Mouse (Mus musculus) mouse trophoblast stem cell (cell line): ENCODE measurements around the gene Pus3.

Source experiments
- in situ Hi-C, 2 experiments: fragments of 300-500 bp; cut with MseI, MboI; formaldehyde crosslinking; loops; 2 replicates in 1 of 2; 3 replicates in 1 of 2; pipeline ENCODE4 v1.15.1; 2025

Gene Pus3

GRCm38 (mm10) chr9:35558257-35559008, at the start of gene Pus3, which contains the start of gene Ddx25:
TSS of gene Pus3 (plus strand) at chr9:35558595.
TSS of gene Ddx25 (minus strand) at chr9:35558528.
- in situ Hi-C loops = no loop called here

GRCm38 (mm10) chr9:35513900-35514299, 44.5 kb upstream of the Pus3 start:
- in situ Hi-C loops = no loop called here

DNA sequence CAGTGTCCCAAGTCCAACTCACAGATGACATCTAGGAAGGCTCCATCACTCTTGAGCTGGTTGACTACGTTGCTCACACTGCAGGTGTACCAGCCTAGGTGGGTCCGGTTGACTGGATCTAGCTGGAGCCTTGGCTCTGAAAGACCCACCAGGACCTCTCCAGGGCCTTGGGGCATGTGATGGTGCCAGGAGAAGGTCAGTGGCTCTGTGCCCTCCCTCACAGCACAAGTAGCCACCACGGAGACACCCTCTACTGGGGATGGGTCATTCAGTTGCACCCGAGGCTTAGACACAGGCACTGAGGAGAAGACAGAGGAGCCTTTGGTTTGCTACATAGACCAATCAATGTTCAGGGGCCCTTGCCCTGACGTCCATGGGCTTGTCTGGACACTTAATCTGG, 42.2 kb upstream of the Pus3 start:
- in situ Hi-C loops = no loop called here

GRCm38 (mm10) chr9:35516711-35517110, 41.7 kb upstream of the Pus3 start:
- in situ Hi-C loops = no loop called here

GRCm38 (mm10) chr9:35518169-35518568, 40.2 kb upstream of the Pus3 start, which contains the start of gene Gm1113:
TSS of gene Gm1113 (minus strand) at chr9:35518269.
- in situ Hi-C loops = no loop called here

- in situ Hi-C loops = no loop called here
These were observed 37.6 kb upstream of the Pus3 start for GRCm38 (mm10) chr9:35520631-35521348.

GRCm38 (mm10) chr9:35522241-35522640, 36.2 kb upstream of the Pus3 start:
- in situ Hi-C loops = no loop called here

DNA sequence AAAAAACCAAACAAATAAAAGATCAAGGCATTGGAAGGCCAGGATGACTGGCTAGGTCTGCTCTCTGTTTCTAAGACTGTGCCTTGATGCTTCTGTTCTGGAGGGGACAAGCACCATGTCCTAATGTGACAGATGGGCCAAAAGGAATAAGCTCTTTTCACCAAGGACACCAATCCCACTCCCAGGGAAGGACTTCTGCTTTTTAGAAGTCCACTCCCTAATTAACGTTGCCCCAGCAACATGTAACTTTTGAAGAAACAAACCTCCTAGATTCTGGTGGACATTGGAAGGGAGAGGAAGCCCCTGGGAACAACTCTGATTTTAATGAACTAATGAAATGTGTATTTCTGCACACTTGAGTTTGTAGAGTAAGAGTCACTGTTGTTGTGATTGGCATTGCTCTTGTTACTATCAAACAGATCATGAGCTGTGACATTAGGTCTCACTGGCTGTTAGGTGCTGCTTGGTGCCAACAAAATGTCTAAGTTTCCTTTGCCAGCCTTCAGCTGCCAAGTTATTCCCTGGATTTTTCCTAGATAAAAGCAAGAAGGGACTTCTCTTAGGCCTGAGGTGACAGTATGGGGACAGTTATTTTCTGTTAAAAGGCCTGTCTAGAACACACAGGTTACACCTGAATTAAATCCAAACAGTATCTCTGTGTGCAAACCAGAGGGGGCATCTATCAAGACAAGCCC, 35.4 kb upstream of the Pus3 start:
- in situ Hi-C loops = no loop called here

DNA sequence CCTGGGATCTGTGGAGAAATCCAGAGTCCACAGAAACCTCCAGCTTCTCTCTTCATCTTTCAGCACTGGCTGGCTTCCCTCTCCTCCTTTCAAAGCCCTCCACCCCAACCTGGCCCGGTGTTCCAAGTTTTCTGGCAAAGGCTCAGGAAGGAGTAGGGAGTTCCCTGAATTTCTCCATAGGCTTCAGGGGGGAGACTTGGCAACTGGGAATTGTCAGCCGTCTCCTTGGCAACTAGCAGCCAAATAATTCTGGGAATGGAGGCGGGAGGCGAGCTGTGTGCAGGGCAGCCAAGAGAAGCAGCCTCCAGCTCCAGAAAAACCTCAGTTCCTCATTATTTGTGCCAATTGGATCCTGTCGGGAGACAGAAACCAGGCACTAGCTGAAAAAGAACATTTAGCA, 34.9 kb upstream of the Pus3 start:
- in situ Hi-C loops = no loop called here

- in situ Hi-C loops = no loop called here
These were observed 34.4 kb upstream of the Pus3 start for GRCm38 (mm10) chr9:35523941-35524411.

- in situ Hi-C loops = no loop called here
These were observed 29.3 kb upstream of the Pus3 start for GRCm38 (mm10) chr9:35529141-35529540.

DNA sequence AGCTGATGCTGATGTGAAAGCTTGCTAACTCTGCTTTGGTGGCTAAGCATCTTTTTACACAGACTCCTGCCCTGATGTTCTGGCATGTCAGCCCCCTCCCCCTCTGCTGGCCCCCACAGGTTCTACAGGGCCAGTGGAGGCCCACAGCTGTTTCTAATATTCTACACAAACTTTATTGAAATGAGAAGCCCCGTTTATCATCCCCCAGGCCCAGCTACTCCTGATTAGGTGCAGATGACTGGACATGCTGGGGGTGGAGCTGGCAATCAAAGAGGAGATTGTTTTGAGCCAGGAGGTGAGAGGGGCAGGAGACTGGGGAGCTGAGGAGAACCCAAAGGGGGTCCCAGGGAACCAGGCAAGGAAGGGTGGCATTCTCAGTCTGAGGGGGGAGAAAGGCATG, 28.6 kb upstream of the Pus3 start:
- in situ Hi-C loops = no loop called here

DNA sequence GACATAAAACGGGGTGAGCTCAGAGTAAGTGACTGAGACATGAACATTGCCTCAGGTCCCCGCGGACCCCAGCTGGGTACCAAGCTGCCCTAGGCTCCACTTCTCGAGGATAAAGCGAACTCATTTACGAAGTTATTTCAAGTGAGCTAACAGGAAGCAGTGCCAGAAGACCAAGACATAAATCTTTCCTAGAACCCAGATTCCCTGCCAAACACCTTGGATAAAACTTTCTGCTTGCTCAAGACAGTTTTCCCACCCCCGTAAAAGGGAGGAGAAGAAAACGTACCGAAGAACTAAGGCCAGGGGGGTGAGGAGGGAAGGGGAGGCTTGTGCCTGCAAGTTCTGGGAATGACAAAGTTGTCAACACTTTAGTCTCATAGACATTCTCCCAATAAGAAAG, 25.1 kb upstream of the Pus3 start:
- in situ Hi-C loops = no loop called here

- in situ Hi-C loops = loop anchor here in 1 of 2 experiments (5.0 kb wide), 1 partner anchor 253 kb away; no protein-coding TSS in a partner anchor
These were observed 23.3 kb upstream of the Pus3 start for GRCm38 (mm10) chr9:35535110-35535509.

- in situ Hi-C loops = loop anchor here in 1 of 2 experiments (5.0 kb wide), 1 partner anchor 254 kb away; no protein-coding TSS in a partner anchor
These were observed 22.5 kb upstream of the Pus3 start for GRCm38 (mm10) chr9:35535876-35536275.

GRCm38 (mm10) chr9:35539001-35539750, 19.2 kb upstream of the Pus3 start:
- in situ Hi-C loops = loop anchor here in 1 of 2 experiments (5.0 kb wide), 1 partner anchor 257 kb away; no protein-coding TSS in a partner anchor

DNA sequence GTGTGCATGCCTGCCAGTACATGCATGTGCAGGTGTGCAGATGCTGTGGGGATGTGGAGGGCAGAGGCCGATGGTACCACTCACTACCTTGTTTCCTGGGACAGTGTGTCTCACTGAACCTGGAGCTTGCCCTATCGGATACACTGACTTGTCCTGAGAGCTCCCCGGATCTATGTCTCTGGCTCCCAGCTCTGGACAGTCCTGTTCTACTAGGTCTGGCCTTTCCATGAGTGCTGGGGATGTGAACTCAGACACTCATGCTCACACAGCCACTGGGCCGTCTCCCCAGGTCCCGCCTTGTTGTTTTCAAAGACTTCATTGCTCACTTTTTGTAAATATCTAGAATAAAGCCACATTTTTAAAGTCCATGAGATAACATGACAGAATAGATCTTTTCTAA, 17.4 kb upstream of the Pus3 start:
- in situ Hi-C loops = loop anchor here in 1 of 2 experiments (5.0 kb wide), 1 partner anchor 259 kb away; no protein-coding TSS in a partner anchor

GRCm38 (mm10) chr9:35541488-35541887, 16.9 kb upstream of the Pus3 start:
- in situ Hi-C loops = loop anchor here in 1 of 2 experiments (5.0 kb wide), 1 partner anchor 259 kb away; no protein-coding TSS in a partner anchor

GRCm38 (mm10) chr9:35541941-35542340, 16.5 kb upstream of the Pus3 start:
- in situ Hi-C loops = loop anchor here in 1 of 2 experiments (5.0 kb wide), 1 partner anchor 260 kb away; no protein-coding TSS in a partner anchor

DNA sequence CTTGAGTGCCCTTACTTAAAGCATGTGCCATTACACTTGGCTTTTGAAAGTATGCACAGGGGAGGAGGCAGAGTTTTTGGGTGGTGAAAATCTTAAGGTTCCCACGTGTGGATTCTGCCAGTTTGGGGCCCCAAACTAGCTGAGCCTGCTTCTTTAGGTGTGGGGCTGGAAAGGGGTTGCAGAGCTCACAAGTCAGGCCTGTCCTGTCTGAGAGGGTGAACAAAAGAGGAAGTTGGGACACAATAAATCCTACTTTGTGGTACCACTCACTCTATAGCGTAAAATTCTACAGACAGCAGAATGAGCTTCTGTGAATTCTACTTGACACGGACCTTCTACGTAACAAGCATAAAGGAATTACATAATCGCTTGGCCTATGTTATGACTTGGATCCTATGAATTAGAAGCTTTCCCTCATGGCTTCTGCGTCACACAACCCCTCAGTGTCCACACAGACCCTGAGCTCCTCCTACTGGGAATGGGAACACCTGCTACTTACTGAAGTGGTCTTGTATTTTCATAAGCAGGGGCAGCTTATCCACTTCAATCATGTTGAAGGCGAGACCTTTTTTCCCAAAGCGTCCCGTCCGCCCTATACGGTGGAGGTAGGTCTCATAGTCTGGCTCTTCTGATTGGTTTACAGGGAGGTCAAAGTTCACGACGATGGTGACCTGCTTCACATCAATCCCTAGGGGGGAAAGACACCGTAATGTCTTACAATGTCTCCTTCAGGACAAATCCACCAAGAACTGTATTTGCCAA, 15.1 kb upstream of the Pus3 start:
- in situ Hi-C loops = loop anchor here in 1 of 2 experiments (5.0 kb wide), 1 partner anchor 261 kb away; no protein-coding TSS in a partner anchor
